Mouse (Mus musculus) myocyte (in vitro differentiated cells): Measurements from ENCODE around the gene Rai1.

Experiments used
- CEBPB ChIP-seq: IDR thresholded peaks from 2 replicates; pipeline ENCODE4 v1.6.1; 2011; ENCODE audit warnings: mild to moderate bottlenecking, moderate library complexity; ENCODE audit not compliant: poor library complexity, insufficient read depth, severe bottlenecking
- E2F4 ChIP-seq: IDR thresholded peaks from one replicate; pipeline ENCODE4 v1.6.1; 2011; ENCODE audit warnings: mild to moderate bottlenecking, control low read depth, moderate library complexity; ENCODE audit not compliant: insufficient read depth
- MAX ChIP-seq: IDR thresholded peaks from one replicate; pipeline ENCODE4 v1.6.1; 2011; ENCODE audit warnings: low read depth, mild to moderate bottlenecking, control low read depth
- MYOD1 ChIP-seq, 3 experiments: IDR thresholded peaks; one replicate each; pipeline ENCODE4 v1.6.1; 2011; ENCODE audit warnings: control low read depth in 2 of 3, low read depth in 2 of 3, mild to moderate bottlenecking in 2 of 3, moderate library complexity in 1 of 3; ENCODE audit not compliant: insufficient read length in 2 of 3, control insufficient read depth in 1 of 3
- MYOG ChIP-seq, 3 experiments: IDR thresholded peaks; one replicate each; pipeline ENCODE4 v1.6.1; 2011; ENCODE audit warnings: control low read depth in 2 of 3, low read depth in 2 of 3, mild to moderate bottlenecking in 2 of 3; ENCODE audit not compliant: insufficient read length in 2 of 3, control insufficient read depth in 1 of 3, insufficient read depth in 1 of 3
- POLR2A ChIP-seq: IDR thresholded peaks from one replicate; pipeline ENCODE4 v1.6.1; 2011; ENCODE audit warnings: low read depth, mild to moderate bottlenecking, control low read depth, moderate library complexity; ENCODE audit not compliant: insufficient read length
- TCF3 ChIP-seq: IDR thresholded peaks from one replicate; pipeline ENCODE4 v1.6.1; 2011; ENCODE audit warnings: low read depth, control low read depth; ENCODE audit not compliant: insufficient read length
- USF1 ChIP-seq: IDR thresholded peaks from one replicate; pipeline ENCODE4 v1.6.1; 2011; ENCODE audit warnings: low read depth, mild to moderate bottlenecking, control low read depth, moderate library complexity

GRCm38 (mm10) chr11:60137170-60137569 lies 32.4 kb downstream of the Rai1 start:
- TF ChIP-seq TCF3: no peak
- TF ChIP-seq POLR2A: no peak
- no peak for TF ChIP-seq MAX
- TF ChIP-seq USF1: no peak
- TF ChIP-seq MYOD1 (IDR thresholded peaks at IDR 0.05; ENCODE audit: control insufficient read depth in 1 of 3, insufficient read length in 2 of 3, low read depth in 2 of 3): no peak
- no peak for TF ChIP-seq CEBPB
- no peak for TF ChIP-seq E2F4
- no peak for TF ChIP-seq MYOG (IDR thresholded peaks at IDR 0.05; ENCODE audit: control insufficient read depth in 1 of 3, insufficient read depth in 1 of 3, insufficient read length in 2 of 3, low read depth in 2 of 3)
